Mouse (Mus musculus): ENCODE data around the gene Tas2r129.
"Not testable (repeated sequence)": the region's sequence is repeated elsewhere in the genome, so short reads cannot be mapped to it uniquely, and the experiment has no call there.

Gene Tas2r129

DNA sequence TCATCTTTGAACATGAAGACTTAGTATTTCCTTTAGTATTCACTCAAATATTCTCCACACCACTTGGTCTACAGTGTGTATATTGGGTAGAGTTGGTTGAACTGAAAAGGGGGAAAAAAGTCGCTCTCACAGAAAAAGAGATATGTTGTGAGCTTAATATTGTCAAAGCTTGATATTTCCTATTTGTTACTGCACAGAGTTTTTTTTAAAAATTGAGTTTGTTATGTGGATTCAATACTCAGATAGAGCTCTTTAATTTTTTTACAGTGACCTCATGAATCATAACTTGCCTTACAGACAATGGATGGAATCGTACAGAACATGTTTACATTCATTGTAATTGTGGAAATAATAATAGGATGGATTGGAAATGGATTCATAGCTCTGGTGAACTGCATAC is at the start of gene Tas2r129:
Gene Tas2r129 (plus strand): TSS at position 301 of the 400 bp plus-strand sequence.
- DNase-seq = no peak

DNA sequence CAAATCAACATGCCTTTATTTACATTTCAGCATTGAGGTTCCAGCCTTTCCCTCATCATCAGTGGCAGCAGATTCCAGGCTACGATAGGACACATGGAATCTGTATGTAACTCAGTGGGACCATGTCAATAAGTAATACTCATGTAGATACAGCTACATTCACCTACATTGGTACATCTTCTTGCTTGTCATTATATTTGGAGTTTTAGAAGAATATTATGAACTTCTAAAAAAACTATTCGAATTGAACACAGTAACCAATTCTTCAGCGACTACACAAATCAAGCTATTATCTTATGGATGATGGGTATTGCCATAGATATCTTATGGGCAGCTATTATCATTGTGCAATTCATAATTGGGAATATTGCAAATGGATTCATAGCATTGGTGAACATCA is 41.6 kb upstream of the Tas2r129 start, which contains the start of gene Tas2r125:
Gene Tas2r125 (plus strand): TSS at position 301 of the 400 bp plus-strand sequence.
- DNase-seq = no peak

DNA sequence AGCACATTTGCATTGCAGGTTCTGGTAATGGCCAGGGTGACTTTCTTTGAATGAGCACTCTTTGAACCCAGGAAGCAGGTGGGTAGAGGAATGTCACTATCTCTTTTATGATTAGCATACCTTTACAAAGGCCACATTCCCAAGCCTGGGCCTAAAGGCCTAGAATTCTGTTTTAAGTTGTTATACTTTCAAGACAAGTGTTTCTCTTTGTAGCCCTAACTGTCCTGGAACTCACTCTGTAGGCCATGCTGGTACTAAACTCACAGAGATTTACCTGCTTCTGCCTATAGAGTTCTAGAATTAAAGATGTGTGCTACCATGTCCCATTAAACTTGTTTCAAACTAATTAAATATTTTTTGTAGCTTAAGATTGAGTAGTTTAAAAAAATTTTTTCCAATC is 9.5 kb upstream of the Tas2r129 start:
- DNase-seq = not testable (repeated sequence)

DNA sequence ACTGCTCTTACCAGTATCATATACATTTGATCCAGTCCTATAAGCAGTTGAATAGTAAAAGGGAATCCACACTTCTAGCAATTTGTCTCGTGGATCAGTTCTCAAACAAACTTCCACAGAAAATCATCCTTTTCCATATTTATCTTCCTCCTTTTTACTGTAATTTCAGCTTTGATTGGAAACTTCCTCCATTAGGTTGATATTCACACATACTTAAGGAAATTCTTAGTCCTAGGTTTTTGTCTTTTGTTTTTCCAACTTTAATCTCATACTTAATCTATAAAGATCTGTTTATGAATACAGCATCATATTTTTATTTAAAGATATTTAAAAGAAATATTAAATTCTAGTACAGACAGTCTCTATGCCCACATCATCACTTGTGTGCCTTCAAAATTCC is 6.9 kb downstream of the Tas2r129 start, which contains the start of gene Tas2r131:
Gene Tas2r131 (minus strand): TSS at position 101 of the 400 bp plus-strand sequence.
- no peak for DNase-seq

DNA sequence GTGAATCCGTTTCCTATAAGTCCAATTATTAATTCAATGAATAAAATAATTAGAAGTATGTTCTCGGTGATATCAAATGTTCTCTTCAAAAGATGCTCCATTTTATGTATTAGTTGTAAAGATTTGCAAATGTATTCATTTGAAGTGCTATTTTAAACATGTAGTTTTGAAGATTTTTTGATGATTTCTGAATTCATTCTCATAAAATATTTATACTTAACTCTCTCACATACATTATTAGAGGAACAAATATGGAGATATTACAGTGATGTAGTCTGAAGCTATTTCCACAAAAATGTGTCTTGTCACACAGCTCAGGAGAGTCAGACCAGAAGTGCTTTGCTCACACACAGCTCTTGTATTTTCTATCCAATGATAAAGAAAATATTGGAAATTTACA is 30.0 kb downstream of the Tas2r129 start, which contains the start of gene Tas2r109:
Gene Tas2r109 (minus strand): TSS at position 101 of the 400 bp plus-strand sequence.
- no peak for DNase-seq

All from kidney, postnatal 36 days (tissue).